Mouse (Mus musculus): ENCODE data around the gene Rps27. TPM values are rescaled to one million over a fixed set of nuclear protein-coding genes. Genes with fewer than 3 reads are reported as not detected.
A peak's percentile ranks its signal among the peaks of the same experiment; 100 is the strongest.
"Not testable (repeated sequence)": the region's sequence is repeated elsewhere in the genome, so short reads cannot be mapped to it uniquely, and the experiment has no call there.

Rps27 gene
- total RNA-seq (2021), result 100 to 1,000 TPM; 889 to 951 TPM
- long read RNA-seq, experiment 1, transcript Rps27-201 (4 exons, 345 nt), result major isoform, 162 of 166 reads
- long read RNA-seq, experiment 1, partial matches to known transcripts, result 1 of 166 reads
- long read RNA-seq, experiment 1, other reads (novel, unspliced or antisense), result 0 of 166 reads
- long read RNA-seq, experiment 2, transcript Rps27-201 (4 exons, 345 nt), result major isoform, 220 of 221 reads
- long read RNA-seq, experiment 2, partial matches to known transcripts, result 0 of 221 reads
- long read RNA-seq, experiment 2, other reads (novel, unspliced or antisense), result 0 of 221 reads

DNA sequence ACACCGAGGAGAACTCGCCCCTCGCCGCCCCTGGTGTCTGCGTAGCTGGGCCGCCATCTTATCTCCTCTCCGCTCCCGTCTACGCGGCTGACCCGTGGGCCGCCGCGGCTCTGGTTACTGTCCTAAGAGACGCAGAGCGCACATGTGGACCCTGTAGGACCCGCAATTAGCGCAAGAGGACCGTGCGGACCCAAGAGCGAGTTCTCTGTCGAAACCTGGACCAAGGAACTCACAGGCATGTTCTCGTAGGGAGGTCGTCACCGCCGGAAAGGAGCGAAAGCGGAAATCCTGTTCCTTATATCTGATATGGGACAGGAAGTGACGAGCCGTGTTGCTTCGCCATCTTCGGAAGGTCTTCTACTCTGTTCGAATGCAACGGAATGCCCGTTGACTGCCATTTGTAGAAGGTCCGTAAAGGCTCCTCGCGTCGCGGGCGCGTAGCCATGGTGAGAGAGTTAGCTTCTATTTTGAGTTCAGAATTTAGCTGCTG is at the start of gene Rps27, which contains the start of gene Rab13:
Rps27 (minus strand) TSS at position 275 of the 490 bp plus-strand sequence.
Rab13 (plus strand) TSS at position 319 of the 490 bp plus-strand sequence.
- intact Hi-C loops (cut with DNase I; ENCODE audit: low total_unique reads), result no loop called here
- peak; percentile 85 for DNase-seq

DNA sequence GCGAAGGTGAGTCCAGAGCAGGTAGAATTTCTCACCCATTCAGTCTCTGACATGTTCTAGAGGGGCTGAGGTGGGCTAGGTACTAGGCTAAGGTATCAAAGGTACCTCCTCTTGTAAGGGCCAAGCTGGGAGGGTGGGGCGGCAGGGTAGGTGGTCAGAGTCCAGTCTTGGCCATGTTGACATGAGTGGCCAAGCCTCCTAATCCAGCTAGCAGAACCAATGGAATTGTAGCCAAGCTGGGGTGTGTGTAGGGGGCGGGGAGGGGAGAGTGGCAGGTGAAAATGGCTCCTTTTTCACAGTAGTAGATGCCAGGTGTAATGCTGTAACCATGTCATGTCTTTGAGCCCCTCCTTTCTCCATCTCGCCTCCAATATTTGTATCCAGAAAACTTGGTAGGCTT is 45.1 kb upstream of the Rps27 start:
- DNase-seq, result no peak
- intact Hi-C loops (cut with DNase I; ENCODE audit: low total_unique reads), result no loop called here

DNA sequence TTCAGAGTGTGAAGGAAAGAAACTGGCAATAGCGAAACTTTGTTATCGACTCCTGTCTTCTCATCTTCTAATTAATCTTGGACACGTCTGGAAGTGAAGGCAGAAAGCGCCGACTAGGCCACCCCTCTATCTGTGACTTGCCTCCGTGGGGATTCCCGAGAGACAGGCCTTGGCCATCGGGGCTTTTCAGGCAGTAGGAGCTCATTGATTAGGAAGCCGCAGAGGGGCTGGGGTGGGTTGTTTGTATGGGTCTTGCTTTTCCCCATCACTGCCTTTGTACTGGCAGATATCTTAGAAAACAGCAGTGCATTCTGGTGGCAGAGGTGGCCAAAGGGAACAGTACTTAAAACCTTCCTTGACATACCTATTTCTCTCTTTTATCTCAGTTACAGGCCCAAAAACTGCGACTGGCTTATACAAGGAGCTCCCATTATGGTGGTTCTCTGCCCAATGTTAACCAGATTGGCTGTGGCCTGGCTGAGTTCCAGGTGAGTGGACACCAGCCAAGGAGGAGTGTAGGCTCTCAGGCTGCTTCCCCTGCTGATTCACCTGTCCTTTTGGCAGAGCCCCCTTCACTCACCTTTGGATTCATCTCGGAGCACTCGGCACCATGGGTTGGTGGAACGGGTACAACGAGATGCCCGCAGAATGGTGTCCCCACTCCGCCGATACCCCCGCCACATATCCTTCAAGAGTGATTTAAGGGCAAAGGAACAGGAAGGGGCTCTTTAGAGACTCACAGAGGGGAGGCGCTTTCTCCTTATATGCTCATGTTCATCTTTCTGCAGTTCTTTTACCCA is 43.5 kb upstream of the Rps27 start:
- no peak for DNase-seq
- intact Hi-C loops (cut with DNase I; ENCODE audit: low total_unique reads), result no loop called here

DNA sequence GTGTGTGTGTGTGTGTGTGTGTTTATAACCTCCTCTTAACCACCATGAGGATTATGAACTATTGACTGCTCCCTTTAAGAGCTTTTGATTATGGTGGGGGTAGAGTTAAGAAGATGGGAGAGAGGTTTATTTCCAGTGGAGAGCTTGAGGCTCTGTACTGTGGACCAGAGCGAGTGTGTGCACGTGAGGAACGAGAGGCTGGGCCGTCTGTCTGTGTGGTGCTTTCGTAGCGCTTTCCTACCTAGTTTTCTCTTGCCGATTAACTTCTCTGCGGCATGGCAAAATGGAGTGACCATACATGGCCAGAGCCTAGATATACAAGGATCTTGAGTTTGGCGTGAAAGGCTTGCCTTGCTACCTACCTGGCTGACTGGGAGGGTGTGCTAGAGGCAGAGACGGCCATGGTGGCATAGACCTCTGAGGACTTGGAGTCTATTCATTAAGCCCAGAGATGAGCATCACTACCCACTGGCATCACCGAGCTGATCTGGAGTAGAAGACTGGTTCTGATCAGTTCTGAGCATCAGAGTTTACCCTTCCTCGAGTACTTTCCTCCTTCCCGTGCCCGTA is 42.4 kb upstream of the Rps27 start:
- intact Hi-C loops (cut with DNase I; ENCODE audit: low total_unique reads), result no loop called here
- DNase-seq, result no peak

DNA sequence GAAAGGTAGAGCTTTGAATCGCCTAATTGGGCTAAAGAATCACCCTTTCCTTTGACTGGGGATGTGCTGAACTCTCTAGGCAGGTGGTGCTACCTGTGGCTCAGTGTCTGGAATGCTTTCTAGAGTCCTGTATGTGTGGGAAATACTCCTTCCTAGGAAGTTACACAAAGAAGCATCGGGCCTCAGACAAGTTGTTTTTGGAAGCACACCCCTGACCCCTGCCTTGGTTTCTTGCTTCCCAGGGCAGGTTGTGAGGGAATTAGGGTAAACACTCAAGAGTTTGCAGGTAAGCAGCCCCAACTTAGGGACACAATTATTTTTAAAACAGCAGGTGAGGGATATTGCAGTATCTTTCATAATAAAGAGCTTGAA is 41.7 kb upstream of the Rps27 start:
- no peak for DNase-seq
- intact Hi-C loops (cut with DNase I; ENCODE audit: low total_unique reads), result no loop called here

DNA sequence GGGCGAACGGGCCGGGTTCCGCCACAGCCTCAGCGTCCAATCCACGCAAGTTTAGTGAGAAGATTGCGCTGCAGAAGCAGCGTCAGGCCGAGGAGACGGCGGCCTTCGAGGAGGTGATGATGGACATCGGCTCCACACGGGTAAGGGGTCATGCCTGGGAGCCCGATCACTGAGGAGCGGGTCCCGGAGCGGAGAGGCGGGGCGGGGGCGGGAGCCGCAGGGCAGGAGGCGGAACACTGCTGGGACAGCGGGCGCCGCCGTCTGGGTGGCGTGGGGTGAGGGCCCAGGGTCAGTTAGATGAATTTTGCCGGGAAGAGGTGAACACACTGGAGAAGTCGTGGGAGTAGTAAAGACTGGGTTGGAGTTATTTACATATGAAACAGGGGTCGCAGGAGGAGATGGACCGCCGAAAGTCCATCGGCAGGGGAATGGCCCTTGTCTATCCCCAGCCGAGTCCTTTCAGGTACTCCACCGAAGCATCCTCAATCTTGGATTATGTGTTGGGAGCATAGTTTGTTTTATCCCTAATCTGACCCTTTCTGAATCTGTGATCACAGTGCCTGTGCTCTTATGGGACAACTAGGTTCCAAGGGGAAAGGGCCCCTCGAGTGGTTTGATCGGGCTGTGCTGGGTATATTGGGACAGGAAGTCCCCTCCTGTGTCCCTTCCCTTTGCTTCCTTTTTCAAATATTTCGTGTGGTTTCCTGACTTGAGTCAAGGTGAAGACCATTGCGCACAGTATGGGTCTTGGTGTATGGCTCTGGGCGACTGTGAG is 41.2 kb upstream of the Rps27 start:
- DNase-seq, result peak; percentile 49
- intact Hi-C loops (cut with DNase I; ENCODE audit: low total_unique reads), result no loop called here

DNA sequence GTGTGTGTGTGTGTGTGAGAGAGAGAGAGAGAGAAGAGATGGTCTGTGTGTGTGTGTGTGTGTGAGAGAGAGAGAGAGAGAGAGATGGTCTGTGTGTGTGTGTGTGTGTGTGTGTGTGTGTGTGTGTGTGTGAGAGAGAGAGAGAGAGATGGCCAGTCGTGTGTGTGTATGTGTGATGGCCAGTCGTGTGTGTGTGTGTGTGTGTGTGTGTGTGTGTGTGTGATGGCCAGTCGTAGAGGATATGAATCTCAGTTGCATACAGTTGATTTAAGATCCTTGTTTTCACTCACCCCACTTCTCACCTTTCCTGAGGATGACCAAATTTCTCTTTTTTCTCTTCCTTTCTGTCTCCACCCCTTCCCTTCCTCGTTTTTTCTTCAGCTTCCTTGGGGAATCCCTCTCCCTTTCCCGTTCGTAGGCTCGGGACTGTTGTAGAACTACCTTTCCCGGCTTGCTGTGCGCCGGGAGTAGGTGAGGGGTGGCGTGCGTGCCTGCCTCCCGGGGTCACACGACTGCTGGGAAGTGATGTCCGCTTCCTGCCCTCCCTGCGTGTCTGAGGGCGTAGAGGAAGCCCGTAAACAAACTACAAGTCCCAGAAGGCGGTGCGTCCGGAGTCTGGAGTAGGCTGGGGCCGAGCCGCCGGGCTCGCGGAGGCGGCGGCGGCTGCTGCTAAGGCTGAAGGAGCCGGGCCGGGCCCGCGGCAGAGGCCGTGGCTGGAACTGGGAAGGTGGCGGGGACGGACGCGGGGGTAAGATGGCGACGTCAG is 40.4 kb upstream of the Rps27 start, which contains the start of gene Crtc2:
Crtc2 (plus strand) TSS at position 511 of the 766 bp plus-strand sequence.
- DNase-seq, result peak; percentile 95
- intact Hi-C loops (cut with DNase I; ENCODE audit: low total_unique reads), result no loop called here

DNA sequence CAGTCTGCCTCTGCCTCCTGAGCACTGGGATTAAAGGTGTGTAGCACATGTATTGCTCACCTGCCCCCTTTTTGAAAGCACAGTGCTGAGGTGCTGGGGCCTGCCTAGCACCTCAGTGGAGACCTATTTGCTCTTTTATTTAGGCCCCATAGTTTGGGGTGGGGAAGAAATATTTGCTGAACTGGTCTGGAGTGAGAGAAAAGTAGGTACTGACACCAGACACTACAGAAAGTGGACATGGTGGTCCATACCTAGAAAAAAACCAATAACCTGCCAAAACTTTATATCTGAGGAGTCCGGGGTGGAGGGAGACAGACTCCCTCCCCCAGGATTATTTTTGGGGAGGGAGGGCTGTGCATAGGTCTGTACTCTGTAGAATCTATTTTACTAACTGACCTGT is 39.7 kb upstream of the Rps27 start:
- intact Hi-C loops (cut with DNase I; ENCODE audit: low total_unique reads); DNase-seq: not testable (repeated sequence)

DNA sequence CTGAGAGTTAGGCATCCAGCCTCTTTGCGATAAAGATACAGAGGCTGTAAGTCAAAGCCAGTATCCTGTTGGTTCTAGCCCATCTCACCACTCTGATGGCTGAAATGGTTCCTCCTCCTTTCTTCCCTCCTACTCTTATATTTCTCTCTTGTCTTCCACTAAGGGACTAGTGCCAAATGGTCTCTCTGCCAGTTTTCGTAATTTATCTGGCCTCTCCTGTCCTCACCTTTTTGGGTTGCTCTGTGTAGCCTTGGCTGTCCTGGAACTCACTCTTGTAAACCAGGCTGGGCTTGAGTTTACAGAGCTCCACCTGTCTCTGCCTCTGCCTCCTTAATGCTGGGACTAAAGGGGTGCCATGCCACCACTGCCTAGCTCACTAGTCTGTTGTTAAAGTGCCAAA is 39.2 kb upstream of the Rps27 start:
- intact Hi-C loops (cut with DNase I; ENCODE audit: low total_unique reads); DNase-seq: not testable (repeated sequence)

DNA sequence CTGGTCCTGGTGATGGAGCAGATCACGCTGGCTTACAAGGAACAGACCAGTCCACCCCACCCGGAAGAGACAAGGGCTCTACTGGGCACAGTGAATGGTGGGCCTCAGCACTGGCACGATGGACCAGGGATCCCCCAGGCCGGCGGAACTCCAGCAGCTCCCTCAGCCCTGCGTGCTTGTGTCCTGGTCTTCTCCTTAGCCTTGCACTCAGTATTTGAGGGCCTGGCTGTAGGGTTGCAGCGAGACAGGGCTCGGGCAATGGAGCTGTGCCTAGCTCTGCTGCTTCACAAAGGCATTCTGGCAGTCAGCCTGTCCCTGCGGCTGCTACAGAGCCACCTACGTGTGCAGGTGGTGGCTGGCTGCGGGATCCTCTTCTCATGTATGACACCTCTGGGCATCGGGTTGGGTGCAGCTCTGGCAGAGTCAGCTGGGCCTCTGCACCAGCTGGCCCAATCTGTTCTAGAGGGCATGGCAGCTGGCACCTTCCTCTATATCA is 38.3 kb upstream of the Rps27 start:
- DNase-seq; intact Hi-C loops (cut with DNase I; ENCODE audit: low total_unique reads): not testable (repeated sequence)

DNA sequence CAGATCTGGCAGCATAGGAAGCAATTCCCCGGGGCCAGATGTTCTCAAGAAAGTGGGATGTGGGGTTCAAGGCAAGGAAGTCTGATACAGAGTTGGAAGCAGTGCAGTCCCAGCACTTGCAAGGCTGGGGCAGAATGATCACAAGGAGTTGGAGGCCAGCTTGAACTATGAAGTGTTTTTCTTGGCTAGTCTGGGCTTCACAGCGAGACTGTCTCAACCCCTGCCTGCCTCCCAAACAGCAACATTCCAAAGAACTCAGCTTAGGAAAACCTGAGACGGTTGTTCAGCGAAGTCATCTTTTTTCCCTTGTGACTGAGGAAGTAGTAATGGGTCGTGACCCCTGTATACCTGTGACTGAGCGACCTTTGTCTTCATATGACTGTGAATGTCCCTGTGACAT is 37.3 kb upstream of the Rps27 start:
- intact Hi-C loops (cut with DNase I; ENCODE audit: low total_unique reads), result no loop called here
- DNase-seq, result no peak

DNA sequence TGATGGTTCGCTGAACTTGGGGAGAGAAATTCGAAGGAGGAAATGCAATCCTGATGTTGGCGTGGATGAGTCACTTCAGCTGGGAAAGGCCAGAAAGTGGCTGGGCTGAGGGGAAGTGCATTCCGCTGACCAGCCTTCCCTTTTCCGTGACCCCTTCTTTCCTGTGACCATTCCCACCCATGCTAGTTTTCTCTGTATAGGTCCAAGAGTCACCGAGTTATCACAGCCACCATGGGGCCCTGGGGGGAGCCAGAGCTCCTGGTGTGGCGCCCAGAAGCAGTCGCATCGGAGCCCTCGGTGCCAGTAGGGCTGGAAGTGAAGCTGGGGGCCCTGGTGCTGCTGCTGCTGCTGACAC is 35.3 kb upstream of the Rps27 start:
- DNase-seq, result peak; percentile 28
- intact Hi-C loops (cut with DNase I; ENCODE audit: low total_unique reads), result no loop called here

DNA sequence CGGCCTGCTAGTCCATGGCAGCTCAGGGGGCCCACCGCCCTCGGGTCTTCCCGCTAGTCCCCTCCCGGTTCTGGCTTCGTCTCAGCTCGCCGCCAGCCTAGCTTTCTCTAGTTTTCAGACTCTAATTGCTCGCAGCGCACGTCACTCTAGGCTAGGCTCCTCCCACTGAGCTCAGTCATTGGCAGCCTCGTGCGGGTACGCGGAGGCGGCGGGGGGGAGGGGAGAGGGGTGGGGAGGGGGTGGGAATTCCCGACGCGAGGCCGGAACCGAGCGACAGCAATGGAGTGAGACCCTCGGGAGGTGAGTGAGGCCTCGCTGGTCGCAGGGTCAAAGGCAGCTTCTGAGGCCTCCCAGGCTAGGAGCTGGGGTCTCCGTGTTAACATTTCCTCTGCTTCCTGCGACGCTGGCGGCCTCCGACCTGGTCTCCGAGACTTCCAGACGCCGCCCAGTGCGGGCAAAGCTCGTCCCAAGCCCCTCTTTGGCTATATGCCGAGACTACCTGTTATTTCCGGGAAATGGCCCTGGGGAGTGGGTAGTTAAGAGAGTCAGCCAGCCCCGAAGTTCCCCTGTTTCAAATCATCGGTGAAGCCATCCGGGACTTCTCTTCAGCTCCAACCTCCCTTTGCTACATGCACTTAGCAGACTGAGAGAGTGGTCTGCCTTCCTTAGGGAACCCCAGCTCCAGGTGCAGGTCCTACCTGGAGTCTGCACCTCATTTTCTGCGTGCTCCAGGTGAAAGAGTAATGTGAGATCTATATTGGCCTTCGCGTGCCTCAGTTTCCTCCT is 34.7 kb upstream of the Rps27 start, which contains the start of gene Slc39a1:
Slc39a1 (plus strand) TSS at position 213 of the 786 bp plus-strand sequence.
- peak; percentile 93 for DNase-seq
- intact Hi-C loops (cut with DNase I; ENCODE audit: low total_unique reads), result no loop called here

DNA sequence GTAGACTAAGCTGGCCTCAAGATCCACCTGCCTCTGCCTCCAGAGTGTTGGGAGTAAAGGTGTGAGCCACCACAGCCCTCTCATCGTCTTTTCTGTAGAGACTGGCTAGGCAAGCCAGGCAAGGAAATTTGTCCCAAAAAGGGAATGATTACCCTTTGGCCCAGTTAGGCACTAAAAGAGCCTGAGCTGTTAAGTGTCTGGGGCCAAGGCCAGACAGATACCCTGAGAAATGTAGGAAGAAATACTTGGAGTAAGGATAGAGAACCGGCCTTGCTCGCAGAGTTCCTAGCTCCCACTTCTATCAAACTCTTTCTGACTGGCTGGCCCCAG is 34.1 kb upstream of the Rps27 start:
- intact Hi-C loops (cut with DNase I; ENCODE audit: low total_unique reads), result no loop called here
- no peak for DNase-seq

DNA sequence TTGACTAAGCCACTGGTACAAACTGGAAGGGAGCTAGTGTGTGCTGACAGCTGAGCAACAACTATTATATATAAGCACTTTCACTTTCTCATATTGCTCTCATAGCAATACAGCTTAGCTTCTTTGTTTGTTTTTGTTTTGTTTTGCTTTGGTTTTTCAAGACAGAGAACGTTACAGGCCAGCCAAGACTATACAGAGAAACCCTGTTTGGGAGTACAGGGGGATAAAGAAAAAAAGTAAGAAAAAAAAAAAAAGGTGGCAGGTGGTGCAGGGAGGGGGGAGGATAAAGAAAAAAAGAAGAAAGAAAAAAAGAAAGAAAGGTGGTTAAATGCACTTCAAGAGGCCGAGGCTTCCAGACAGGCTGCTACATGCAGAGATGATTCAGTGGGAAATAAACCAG is 32.0 kb upstream of the Rps27 start:
- no peak for DNase-seq
- intact Hi-C loops (cut with DNase I; ENCODE audit: low total_unique reads), result no loop called here

DNA sequence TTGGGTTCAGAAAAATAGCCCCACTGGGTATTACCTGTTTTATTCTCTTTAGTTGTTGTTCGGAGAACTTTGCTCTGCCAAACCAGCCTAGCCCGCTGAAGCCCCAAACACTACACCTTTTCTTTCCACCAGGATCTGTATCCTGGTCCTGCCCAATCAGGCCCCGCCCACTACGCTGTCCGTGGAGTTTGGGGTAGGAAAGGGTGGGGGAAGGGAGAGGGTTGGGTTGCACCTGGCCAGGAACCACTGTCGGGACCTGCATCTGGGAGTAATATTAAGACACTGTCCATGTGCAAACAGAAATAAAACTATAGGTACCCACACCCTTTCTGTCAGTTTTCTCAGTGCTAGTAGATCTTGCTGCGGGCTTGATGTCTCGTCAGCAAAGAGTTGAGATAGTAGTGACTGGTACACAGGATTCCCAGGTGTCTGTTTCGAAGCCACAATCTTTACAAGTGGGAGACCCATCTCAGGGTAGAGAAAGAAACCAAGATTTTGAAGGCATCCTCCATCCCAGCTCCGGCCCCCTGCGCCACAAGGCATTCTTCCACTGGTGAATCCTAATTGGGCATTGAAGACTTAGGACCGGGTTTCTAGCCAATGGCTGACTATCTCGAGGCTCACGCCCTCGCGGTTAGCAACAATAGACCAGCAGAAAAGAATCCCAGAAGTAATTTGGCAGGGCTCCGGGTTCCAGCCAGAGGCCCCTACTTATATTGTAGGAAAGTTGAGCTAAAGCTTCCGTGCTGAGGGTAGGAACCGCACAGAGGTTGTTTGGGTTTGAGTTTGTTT is 29.7 kb upstream of the Rps27 start, which contains the start of gene Creb3l4:
Creb3l4 (minus strand) TSS at position 529 of the 792 bp plus-strand sequence.
- DNase-seq, result peak; percentile 50
- intact Hi-C loops (cut with DNase I; ENCODE audit: low total_unique reads), result no loop called here

DNA sequence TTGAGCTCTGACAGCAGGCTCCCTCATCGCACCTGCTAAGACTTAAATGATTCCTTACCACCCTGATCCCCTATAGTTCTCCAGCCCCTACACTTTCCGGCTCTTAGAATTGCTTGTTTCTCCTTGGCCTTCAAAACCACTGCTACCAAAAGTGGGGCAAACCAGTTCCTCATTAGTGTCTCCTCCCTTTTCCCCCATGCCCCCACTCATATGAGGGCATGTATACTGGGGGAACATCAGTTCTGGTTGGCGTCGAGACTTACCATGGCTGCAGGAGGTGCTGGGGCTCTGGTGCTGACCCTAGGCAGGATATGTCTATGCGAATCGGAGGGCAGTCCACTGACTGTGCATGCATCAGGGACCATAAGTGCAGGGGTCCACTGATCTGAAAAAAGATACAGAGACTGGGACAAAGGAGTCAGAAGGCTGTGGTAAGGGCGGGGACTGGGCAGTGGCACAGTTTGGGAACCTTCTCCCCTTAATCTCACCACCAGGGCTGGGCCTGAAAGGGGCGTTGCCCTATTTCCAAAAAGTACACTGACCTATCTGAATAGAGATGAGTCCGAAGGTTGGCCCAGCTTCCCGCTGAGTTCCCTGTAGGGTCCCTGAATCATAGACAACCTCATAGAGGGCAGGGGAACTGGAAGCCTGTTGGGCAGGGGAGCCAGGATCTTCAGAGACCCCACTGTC is 28.4 kb upstream of the Rps27 start:
- DNase-seq, result no peak
- intact Hi-C loops (cut with DNase I; ENCODE audit: low total_unique reads), result no loop called here
